In genomic region chr11:88970202-88970732, GRCm38 (mm10) we compare ENCODE assay signal across 8 mouse cellular contexts. TPM values are rescaled to one million over a fixed set of nuclear protein-coding genes. Genes with fewer than 3 reads are reported as not detected.
A peak's percentile ranks its signal among the peaks of the same experiment; 100 is the strongest.
DNase-seq lines count a peak whose midpoint lies in the region; ATAC-seq lines count a peak whose summit lies in the region.

TSS of gene Coil (plus strand) at chr11:88970252.

- ATAC-seq in CD4-positive, CD25-positive, alpha-beta regulatory T cell, adult 4 months, result no peak
- ATAC-seq in forebrain, embryonic 13.5 days, result no peak
- no peak for ATAC-seq in limb, embryonic 11.5 days (ENCODE audit: insufficient number of reproducible peaks, low FRiP score, low TSS enrichment, low read depth)

- no peak within 1 kb of the TSS for H3K4me3 ChIP-seq in forebrain, embryonic 13.5 days
- H3K4me3 ChIP-seq in limb, embryonic 11.5 days (ENCODE audit: low read depth, low read length), result no peak within 1 kb of the TSS

- 37% methylated on average over 2 of the region's 2 CpGs for WGBS in forebrain, embryonic 13.5 days
- 35% methylated on average over 2 of the region's 2 CpGs for WGBS in limb, embryonic 11.5 days

- no peaks in the 10 kb centered on the region for H3K36me3 ChIP-seq in forebrain, embryonic 13.5 days (ENCODE audit: poor library complexity, severe bottlenecking)
- no peaks in the 10 kb centered on the region for H3K36me3 ChIP-seq in limb, embryonic 11.5 days (ENCODE audit: control insufficient read depth, insufficient read depth, low read length)

- peaks cover 8% of the 10 kb centered on the region for H3K4me1 ChIP-seq in forebrain, embryonic 13.5 days
- no peaks in the 10 kb centered on the region for H3K4me1 ChIP-seq in limb, embryonic 11.5 days (ENCODE audit: control insufficient read depth, insufficient read depth, low read length)

- H3K27me3 ChIP-seq in forebrain, embryonic 13.5 days, result no peaks in the 10 kb centered on the region
- H3K27me3 ChIP-seq in limb, embryonic 11.5 days (ENCODE audit: control insufficient read depth, insufficient read depth, low read length), result peaks cover 3% of the 10 kb centered on the region; the same call in 1 of the 2 replicates

- no peak within 1 kb of the TSS for H3K9ac ChIP-seq in forebrain, embryonic 13.5 days
- H3K9ac ChIP-seq in limb, embryonic 11.5 days (ENCODE audit: low read length), result no peak within 1 kb of the TSS

- H3K27ac ChIP-seq in forebrain, embryonic 13.5 days, result no peak within 1 kb of the TSS
- H3K27ac ChIP-seq in limb, embryonic 11.5 days (replicated peaks; ENCODE audit: low read depth, low read length), result no peak within 1 kb of the TSS

- no peak within 1 kb of the TSS for H3K4me2 ChIP-seq in forebrain, embryonic 13.5 days
- H3K4me2 ChIP-seq in limb, embryonic 11.5 days (ENCODE audit: low read depth, severe bottlenecking), result no peak within 1 kb of the TSS

- no peaks in the 10 kb centered on the region for H3K9me3 ChIP-seq in forebrain, embryonic 13.5 days (replicated peaks)
- H3K9me3 ChIP-seq in limb, embryonic 11.5 days (ENCODE audit: control insufficient read depth, low read length), result no peaks in the 10 kb centered on the region

- peak; percentile 12 for DNase-seq in CD4-positive, CD25-positive, alpha-beta regulatory T cell, adult 2 months (ENCODE audit: low read depth, low spot score)
- peak in 1 of 2 experiments; percentile 13 for DNase-seq in left cerebral cortex, adult 18-20 months (ENCODE audit: low spot score in 2 of 2)
- no peak for DNase-seq in left cerebral cortex, adult 11 months (ENCODE audit: low spot score)
- DNase-seq in limb, embryonic 11.5 days (ENCODE audit: low spot score), result peak; percentile 40
- no peak for DNase-seq in right cerebral cortex, postnatal 14 days
- DNase-seq in ovary, postnatal 14 days (ENCODE audit: low spot score), result no peak

RNA-seq across cellular contexts. Expression of gene Coil, which starts in this region (rescaled TPM):
- polyA plus RNA-seq in CD4-positive, CD25-positive, alpha-beta regulatory T cell, adult 4 months (2017; shearing (Covaris generic)), result 1 to 10 TPM; 6.0 to 9.6 TPM
- total RNA-seq in left cerebral cortex, adult 18-20 months (2021), result 10 to 100 TPM; 20.6 to 22.1 TPM
- 21.1 and 25.2 TPM in 2 replicates for polyA plus RNA-seq in forebrain, embryonic 13.5 days (2015; fragmentation: Nextera tagmentation; extraction: Ambion mirVana)
- 18.4 and 20.1 TPM in 2 replicates for polyA plus RNA-seq in limb, embryonic 11.5 days (2014; fragmentation: Nextera tagmentation; extraction: Ambion mirVana)

Comparison
In these comparisons a context has a peak if more than half of its experiments do, and no peak if none do; other contexts are left out.
1. DNase-seq: peak in CD4-positive, CD25-positive, alpha-beta regulatory T cell, adult 2 months (single experiment) and limb, embryonic 11.5 days (single experiment); none in left cerebral cortex, adult 11 months (single experiment), right cerebral cortex, postnatal 14 days (single experiment) and ovary, postnatal 14 days (single experiment).